Mouse (Mus musculus) heart, embryonic 13.5 days (tissue): ENCODE data around the gene Gbf1. TPM values are rescaled to one million over a fixed set of nuclear protein-coding genes. Genes with fewer than 3 reads are reported as not detected.

Source experiments
- ATAC-seq: fragments of 200-750 bp; cut with Nextera tagmentation; 2 replicates; pipeline ENCODE4 v1.8.0; 2017; ENCODE audit warnings: moderate TSS enrichment; ENCODE audit not compliant: insufficient number of reproducible peaks, low FRiP score, low TSS enrichment; ENCODE audit errors: extremely low read depth
- H3K27ac ChIP-seq: fragments of 300-500 bp; sonication (generic); replicated peaks from 2 replicates; pipeline ENCODE4 v1.5.1; 2015; ENCODE audit warnings: moderate library complexity, mild to moderate bottlenecking, inconsistent platforms
- H3K27me3 ChIP-seq: fragments of 300-500 bp; sonication (generic); replicated peaks from 2 replicates; pipeline ENCODE4 v1.6.1; 2015; ENCODE audit warnings: mild to moderate bottlenecking, inconsistent platforms
- H3K36me3 ChIP-seq: fragments of 300-500 bp; sonication (generic); 2 replicates; pipeline ENCODE4 v1.6.1; 2015; ENCODE audit warnings: mild to moderate bottlenecking, inconsistent platforms
- H3K4me1 ChIP-seq: fragments of 300-500 bp; sonication (generic); 2 replicates; pipeline ENCODE4 v1.6.1; 2015; ENCODE audit warnings: inconsistent platforms
- H3K4me2 ChIP-seq: fragments of 300-500 bp; sonication (generic); 2 replicates; pipeline ENCODE4 v1.6.1; 2015; ENCODE audit warnings: inconsistent platforms, mild to moderate bottlenecking, moderate library complexity
- H3K4me3 ChIP-seq: fragments of 300-500 bp; sonication (generic); 2 replicates; pipeline ENCODE4 v1.5.1; 2015; ENCODE audit warnings: moderate library complexity, mild to moderate bottlenecking, inconsistent platforms
- H3K9ac ChIP-seq: fragments of 300-500 bp; sonication (generic); 2 replicates; pipeline ENCODE4 v1.6.1; 2015; ENCODE audit warnings: inconsistent platforms, mild to moderate bottlenecking, moderate library complexity
- H3K9me3 ChIP-seq: fragments of 300-500 bp; sonication (generic); 2 replicates; pipeline ENCODE4 v1.6.1; 2016; ENCODE audit warnings: inconsistent platforms
- WGBS: fragments of 180-500 bp; shearing (Covaris S2); methylation state at CpG from one replicate; pipeline ENCODE4 v1.1.7; 2015; ENCODE audit warnings: mixed read lengths; 5-methylcytosine and 5-hydroxymethylcytosine counted together
- polyA plus RNA-seq: library from polyadenylated mRNA; unstranded; fragments of >200 nt; fragmentation: Nextera tagmentation; extraction: Ambion mirVana; gene quantifications from 2 replicates; pipeline ENCODE4 v1.2.1, GENCODE M21; 2015

Gbf1 gene
- polyA plus RNA-seq, 1 experiment from 2014 or later = 41.1 TPM

DNA sequence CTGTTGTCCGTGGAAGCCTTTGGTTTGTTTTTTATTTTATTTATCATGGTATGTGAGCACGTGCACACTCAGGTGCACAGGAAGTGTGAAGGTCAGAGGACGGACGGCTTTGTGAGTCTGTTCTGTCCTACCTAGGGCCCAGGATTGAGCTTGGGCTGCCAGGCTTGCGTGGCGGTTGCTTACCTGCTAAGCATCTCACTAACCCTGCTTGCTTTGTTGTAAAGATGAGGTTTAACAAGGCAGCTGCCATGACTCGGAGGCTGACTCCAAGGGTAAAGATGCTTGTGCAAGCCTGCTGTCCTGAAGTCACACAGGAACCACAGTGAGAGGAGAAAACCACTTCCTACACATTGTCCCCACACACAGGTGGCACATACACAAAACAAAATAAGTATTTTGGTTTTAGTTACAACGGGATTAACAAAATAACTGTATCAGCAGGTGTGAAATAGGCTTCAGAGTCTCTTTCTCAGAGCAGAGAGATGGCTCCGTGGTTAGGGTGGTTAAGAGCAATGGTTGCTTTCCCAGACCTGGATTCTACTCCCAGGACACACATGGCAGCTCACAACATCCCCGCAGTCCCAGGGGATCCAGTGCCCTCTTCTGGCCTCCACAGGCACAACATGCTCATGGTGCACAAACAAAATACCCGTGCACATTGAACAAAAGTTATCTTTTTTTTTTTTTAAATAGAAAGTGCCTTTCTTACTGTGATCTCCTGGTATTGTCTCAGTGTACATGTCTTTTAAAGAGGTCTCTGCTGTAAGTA lies 130.0 kb downstream of the Gbf1 start:
- no peak for ATAC-seq
- no peaks in the 10 kb centered on the region for H3K27me3 ChIP-seq
- H3K9me3 ChIP-seq = no peaks in the 10 kb centered on the region
- no peak overlapping the region for H3K27ac ChIP-seq
- no peak overlapping the region for H3K4me3 ChIP-seq
- no peak overlapping the region for H3K9ac ChIP-seq
- peaks cover 96% of the 10 kb centered on the region for H3K36me3 ChIP-seq
- no peak overlapping the region for H3K4me2 ChIP-seq
- H3K4me1 ChIP-seq = no peaks in the 10 kb centered on the region
- 89% methylated on average over 11 of the region's 11 CpGs for whole genome bisulfite sequencing

DNA sequence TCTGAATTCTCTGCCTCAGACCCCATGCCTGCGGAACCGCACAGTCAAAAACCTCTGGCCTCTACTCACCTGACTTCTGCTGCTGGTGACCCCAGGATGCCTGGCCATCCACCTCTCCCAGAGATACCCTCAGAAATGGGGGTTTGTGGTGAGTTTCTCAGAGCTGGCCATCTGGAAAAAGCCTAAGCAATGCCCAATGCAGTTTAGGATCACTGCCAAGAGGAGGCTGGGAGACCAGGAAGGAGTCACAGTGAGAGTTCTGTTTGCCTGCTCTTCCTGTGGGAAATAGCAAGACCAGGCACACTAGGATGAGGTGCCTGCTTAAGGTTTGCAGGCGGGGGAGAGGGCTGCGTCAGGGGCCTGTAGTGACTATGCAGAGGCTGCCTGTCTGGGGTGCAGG lies 132.4 kb downstream of the Gbf1 start:
- no peak overlapping the region for H3K4me3 ChIP-seq
- WGBS = 91% methylated on average over 4 of the region's 4 CpGs
- H3K27ac ChIP-seq = no peak overlapping the region
- H3K9me3 ChIP-seq = no peaks in the 10 kb centered on the region
- H3K27me3 ChIP-seq = no peaks in the 10 kb centered on the region
- ATAC-seq = no peak
- H3K36me3 ChIP-seq = peaks cover 80% of the 10 kb centered on the region
- no peaks in the 10 kb centered on the region for H3K4me1 ChIP-seq
- H3K9ac ChIP-seq = no peak overlapping the region
- no peak overlapping the region for H3K4me2 ChIP-seq

GRCm38 (mm10) chr19:46285631-46286030 lies 133.3 kb downstream of the Gbf1 start:
- ATAC-seq = no peak
- no peaks in the 10 kb centered on the region for H3K4me1 ChIP-seq
- 85% methylated on average over 7 of the region's 7 CpGs for WGBS
- H3K27me3 ChIP-seq = 0 out of 2 replicates have a peak, but pooled peaks cover 4% of the 10 kb centered on the region
- no peak overlapping the region for H3K4me3 ChIP-seq
- no peak overlapping the region for H3K27ac ChIP-seq
- H3K36me3 ChIP-seq = peaks cover 70% of the 10 kb centered on the region
- no peaks in the 10 kb centered on the region for H3K9me3 ChIP-seq
- no peak overlapping the region for H3K9ac ChIP-seq
- no peak overlapping the region for H3K4me2 ChIP-seq

- Histone ChIP-seq H3K4me3 (no peak overlapping the region), H3K9ac (no peak overlapping the region), H3K9me3 (no peaks in the 10 kb centered on the region), H3K36me3 (peaks cover 66% of the 10 kb centered on the region), H3K27ac (no peak overlapping the region), H3K27me3 (peaks cover 7% of the 10 kb centered on the region; the same call in 1 of the 2 replicates), H3K4me1 (no peaks in the 10 kb centered on the region), H3K4me2 (no peak overlapping the region)
- 91% methylated on average over 6 of the region's 6 CpGs for WGBS
- no peak for ATAC-seq
These were observed 133.7 kb downstream of the Gbf1 start for GRCm38 (mm10) chr19:46286047-46286446.

GRCm38 (mm10) chr19:46286926-46287325 lies 134.6 kb downstream of the Gbf1 start:
- H3K36me3 ChIP-seq = peaks cover 57% of the 10 kb centered on the region

DNA sequence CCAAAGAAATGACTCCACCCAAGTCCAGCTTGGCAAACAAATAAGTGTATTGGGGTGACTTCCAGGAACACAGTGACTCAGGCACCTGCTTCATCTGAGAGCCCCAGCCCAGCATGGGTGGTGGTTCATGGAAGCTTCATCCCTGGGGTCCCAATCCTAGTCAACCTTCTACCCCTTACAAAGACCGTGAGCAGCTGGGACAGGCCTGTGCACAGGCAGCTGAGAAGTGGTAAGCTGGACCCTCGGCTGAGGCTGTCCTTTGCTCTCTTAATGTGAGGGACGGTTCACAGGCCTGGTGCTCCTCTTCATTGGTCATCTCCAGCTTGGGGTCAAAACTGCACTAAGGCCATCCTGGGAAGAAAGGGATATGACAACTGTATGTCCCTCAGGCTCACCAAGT lies 135.3 kb downstream of the Gbf1 start:
- no peaks in the 10 kb centered on the region for H3K9me3 ChIP-seq
- no peaks in the 10 kb centered on the region for H3K4me1 ChIP-seq
- H3K36me3 ChIP-seq = peaks cover 51% of the 10 kb centered on the region
- no peak overlapping the region for H3K4me3 ChIP-seq
- WGBS = 77% methylated on average over 3 of the region's 3 CpGs
- H3K27ac ChIP-seq = no peak overlapping the region
- no peak for ATAC-seq
- H3K27me3 ChIP-seq = peaks cover 20% of the 10 kb centered on the region
- H3K9ac ChIP-seq = no peak overlapping the region
- no peak overlapping the region for H3K4me2 ChIP-seq

More at GRCm38 (mm10) chr19:46286926-46287325, 134.6 kb downstream of the Gbf1 start:
- Histone ChIP-seq H3K9me3 (no peaks in the 10 kb centered on the region), H3K9ac (no peak overlapping the region), H3K27ac (no peak overlapping the region), H3K4me1 (no peaks in the 10 kb centered on the region), H3K4me3 (no peak overlapping the region), H3K4me2 (no peak overlapping the region), H3K27me3 (peaks cover 13% of the 10 kb centered on the region)
- no peak for ATAC-seq
- 82% methylated on average over 3 of the region's 3 CpGs for WGBS

GRCm38 (mm10) chr19:46290535-46291105 lies 138.3 kb downstream of the Gbf1 start:
- peaks cover 20% of the 10 kb centered on the region for H3K36me3 ChIP-seq
- no peak overlapping the region for H3K9ac ChIP-seq
- 56% methylated on average over 12 of the region's 12 CpGs for WGBS
- ATAC-seq = no peak
- H3K4me3 ChIP-seq = no peak overlapping the region
- H3K27me3 ChIP-seq = peaks cover 32% of the 10 kb centered on the region
- no peak overlapping the region for H3K27ac ChIP-seq
- H3K4me2 ChIP-seq = no peak overlapping the region
- H3K9me3 ChIP-seq = no peaks in the 10 kb centered on the region
- H3K4me1 ChIP-seq = no peaks in the 10 kb centered on the region

GRCm38 (mm10) chr19:46296938-46297337 lies 144.6 kb downstream of the Gbf1 start:
- Histone ChIP-seq H3K4me1 (peaks cover 2% of the 10 kb centered on the region; the same call in 1 of the 2 replicates), H3K4me3 (no peak overlapping the region), H3K36me3 (no peaks in the 10 kb centered on the region), H3K4me2 (no peak overlapping the region), H3K27me3 (peaks cover 29% of the 10 kb centered on the region), H3K9ac (no peak overlapping the region), H3K27ac (no peak overlapping the region), H3K9me3 (no peaks in the 10 kb centered on the region)
- ATAC-seq = no peak
- WGBS = 51% methylated on average over 4 of the region's 4 CpGs

DNA sequence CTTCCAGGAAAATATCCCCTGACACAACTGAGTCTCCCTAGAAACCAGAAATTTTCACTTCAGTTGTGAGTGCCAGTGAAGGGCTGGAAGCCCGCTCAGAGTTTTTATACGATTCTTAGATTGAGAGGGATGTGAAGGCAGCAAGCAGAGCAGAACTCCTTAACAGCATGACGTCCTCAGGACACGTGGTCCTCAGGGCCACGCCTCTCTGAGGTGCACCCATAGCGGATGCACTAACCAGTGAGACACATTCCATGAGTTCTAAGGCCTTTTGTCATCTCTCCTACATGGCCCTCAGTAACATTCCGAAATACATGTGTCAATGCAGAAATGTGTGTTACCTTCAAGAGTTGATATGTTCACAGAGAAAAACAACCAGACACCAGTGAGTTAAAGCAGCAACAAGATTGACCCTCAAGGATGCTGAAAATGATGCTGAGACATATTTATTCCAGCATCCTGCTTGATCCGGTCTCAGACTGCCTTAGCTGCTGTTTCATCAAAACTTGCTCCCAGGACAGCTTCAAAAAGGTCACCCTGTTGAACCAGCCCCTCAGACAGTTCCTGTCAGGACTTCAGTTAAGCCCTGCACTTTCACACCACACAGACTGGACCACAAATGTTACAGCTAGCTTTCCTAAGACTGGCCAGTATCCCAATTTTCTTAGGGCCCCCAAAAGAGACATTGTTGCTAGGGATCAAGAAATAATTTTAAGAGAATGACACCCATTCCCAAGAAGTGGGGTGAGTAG lies 148.2 kb downstream of the Gbf1 start:
- no peak for ATAC-seq
- WGBS = 36% methylated on average over 8 of the region's 8 CpGs
- Histone ChIP-seq H3K36me3 (no peaks in the 10 kb centered on the region), H3K27ac (no peak overlapping the region), H3K4me1 (peaks cover 15% of the 10 kb centered on the region), H3K27me3 (peaks cover 11% of the 10 kb centered on the region), H3K4me3 (no peak overlapping the region), H3K9ac (no peak overlapping the region), H3K4me2 (no peak overlapping the region), H3K9me3 (no peaks in the 10 kb centered on the region)

DNA sequence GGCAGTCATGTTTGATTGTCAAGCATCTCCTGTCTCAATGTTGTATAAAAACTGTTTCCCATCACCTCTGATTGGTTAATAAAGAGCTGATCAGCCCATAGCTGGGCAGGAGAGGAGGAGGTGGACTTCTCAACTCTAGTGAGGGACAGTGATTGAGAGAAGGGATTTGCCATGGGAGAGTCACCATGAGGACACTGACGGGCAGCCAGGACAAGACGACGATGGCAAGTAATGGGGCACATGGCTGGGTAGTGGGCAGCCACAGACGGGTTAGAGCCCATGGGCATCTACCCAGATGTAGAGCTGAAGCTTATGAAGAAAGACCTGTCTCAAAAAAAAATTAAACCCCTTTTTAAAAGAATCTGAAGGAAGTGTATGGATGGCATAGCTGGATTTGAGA lies 150.2 kb downstream of the Gbf1 start:
- peaks cover 24% of the 10 kb centered on the region for H3K4me1 ChIP-seq
- no peak overlapping the region for H3K4me2 ChIP-seq
- no peaks in the 10 kb centered on the region for H3K9me3 ChIP-seq
- no peak for ATAC-seq
- no peak overlapping the region for H3K4me3 ChIP-seq
- no peak overlapping the region for H3K9ac ChIP-seq
- H3K27ac ChIP-seq = no peak overlapping the region
- H3K27me3 ChIP-seq = peaks cover 15% of the 10 kb centered on the region
- WGBS = 88% methylated on average over 4 of the region's 4 CpGs
- H3K36me3 ChIP-seq = peaks cover 3% of the 10 kb centered on the region; the same call in 1 of the 2 replicates
